Mouse (Mus musculus): Measurements from ENCODE around the gene Nfkbib.

Gene Nfkbib

DNA sequence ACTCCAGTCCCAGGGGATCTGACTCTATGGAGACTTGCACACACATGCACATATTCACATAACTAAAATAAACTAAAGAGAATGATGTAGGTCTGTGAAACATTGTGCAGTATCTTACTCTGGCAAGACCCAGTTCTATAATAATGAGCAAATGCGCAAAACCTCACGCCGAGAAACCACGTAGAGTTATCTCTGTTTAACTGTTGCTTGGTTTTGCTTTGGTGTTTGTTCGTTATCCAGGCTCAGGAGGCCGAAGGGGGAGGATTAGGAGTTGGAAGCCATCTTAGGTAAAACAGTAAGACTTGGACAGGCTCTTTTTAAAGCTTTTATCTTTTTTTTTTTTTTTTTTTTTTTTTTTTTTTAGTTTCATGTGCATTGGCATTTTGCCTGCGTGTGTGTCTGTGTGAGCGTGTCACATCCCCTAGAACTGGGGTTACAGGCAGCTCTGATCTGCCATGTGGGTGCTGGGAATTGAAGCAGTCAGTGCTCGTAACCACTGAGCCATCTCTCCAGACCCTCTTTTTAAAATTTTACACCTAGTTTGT is 2.2 kb upstream of the Nfkbib start:
- no peak for DNase-seq (ENCODE audit: extremely low spot score)

DNA sequence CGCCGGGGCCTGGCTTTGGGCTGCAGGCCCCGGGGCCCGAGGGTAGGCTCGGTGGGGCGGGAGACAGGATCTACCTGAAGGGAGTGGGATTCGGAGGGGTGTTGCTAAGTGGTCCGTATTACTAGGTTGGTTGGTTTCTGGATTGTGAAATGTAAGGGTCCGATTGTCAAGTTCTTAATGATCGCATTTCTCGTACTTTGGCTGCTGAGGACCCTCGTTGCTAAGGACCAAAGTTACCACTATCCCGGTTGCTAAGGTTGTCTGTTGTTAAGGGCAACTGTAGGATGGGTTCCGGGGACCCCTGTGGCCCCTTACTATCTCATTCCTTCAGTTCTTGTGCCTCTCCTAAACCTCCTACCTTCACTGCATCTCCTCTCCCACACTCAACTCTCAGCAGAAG is 402 bp downstream of the Nfkbib start:
- DNase-seq (ENCODE audit: extremely low spot score), result no peak

DNA sequence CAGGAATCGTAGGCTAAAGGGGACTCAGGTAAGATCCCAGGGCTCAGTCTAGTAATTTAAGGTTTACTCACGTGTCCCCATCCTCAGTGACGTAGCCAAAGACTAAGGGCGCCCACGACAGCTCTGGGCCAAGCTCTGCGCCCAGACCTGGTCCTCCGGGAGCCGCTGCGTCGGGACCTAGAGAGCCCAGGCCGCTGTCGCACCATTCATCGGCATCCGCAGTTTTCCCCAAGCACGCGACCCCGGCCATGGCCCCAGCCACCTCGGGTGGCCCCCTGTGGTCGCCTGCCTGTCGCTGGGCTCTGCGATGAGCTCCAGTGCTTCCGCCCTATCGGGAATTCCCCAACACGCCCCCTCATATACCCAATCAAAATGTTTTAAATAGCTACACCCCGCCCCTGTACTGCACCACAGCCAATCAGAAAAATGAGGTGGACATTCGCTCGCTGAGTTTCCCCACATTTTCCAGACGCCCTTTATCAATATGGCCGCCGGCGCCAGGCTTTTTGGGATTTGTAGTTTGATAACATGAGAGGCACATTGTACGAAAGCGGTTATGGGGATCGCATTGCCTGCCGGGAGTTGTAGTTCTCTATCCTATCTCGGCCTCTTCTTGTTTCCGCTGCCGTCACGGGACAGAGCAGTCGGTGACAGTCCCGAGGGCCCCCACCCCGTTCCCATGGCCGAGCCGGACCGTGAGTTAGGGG is 986 bp downstream of the Nfkbib start, which contains the start of gene Sirt2:
Gene Sirt2 (plus strand): TSS at position 563 of the 707 bp plus-strand sequence.
- peak; percentile 99 for DNase-seq (ENCODE audit: extremely low spot score)

DNA sequence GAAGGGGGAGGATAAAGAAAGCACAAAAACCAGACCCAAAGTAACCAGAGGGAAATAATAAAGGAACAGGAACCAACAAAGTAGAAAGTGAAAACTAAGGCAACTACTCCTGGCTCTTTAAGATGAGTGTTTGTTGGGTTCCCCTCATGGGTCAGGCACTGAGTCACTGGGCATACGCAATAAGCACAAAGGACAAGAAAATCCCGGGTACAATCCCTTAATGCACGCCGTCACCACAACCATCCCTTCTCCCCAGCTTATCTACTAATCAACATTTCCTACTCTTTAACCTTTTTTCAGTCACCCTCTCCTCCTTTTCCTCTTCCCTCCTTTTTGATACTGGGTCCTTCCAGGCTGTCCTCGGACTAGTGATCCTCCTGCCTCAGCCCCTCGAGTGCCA is 2.1 kb downstream of the Nfkbib start:
- DNase-seq (ENCODE audit: extremely low spot score), result no peak

DNA sequence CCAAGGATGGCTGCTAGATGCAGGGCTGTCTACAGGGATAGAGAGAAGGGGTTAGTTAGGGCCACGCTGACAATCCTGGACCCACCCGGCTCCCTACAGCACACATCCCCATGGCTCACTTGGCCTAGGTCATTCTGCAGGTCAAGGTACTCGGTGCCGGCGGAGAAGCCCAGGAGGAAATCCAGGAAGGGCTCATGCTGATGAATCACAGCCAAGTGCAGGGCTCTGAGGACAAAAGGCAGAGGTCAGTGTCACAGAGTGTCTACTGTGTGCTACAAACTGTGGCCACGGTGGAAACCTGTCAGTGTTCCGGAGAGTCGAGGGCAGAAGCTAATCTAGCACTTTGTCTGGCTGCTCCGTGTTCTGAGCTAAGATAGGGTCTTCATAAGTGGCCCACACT is 5.4 kb downstream of the Nfkbib start:
- DNase-seq (ENCODE audit: extremely low spot score), result no peak

DNA sequence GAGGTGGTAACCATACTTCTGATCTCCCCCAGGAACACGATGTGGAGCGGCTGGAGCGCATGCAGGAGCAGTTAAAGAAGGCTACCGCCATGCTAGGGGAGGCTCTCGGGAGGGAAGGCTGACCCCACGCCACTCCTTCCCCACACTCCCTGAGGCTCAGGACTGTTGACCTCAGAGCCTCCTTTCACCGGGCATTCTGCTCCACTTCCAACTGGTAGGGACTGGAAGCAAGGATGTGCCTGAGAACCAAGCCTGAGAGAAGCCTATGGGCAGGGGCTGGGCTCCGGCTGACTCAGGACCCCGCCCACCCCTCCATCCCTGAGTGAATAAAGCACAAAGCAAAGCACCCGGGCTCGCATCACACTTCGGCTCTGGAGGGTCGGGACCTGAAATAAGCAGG is 8.7 kb downstream of the Nfkbib start:
- DNase-seq (ENCODE audit: extremely low spot score), result no peak

DNA sequence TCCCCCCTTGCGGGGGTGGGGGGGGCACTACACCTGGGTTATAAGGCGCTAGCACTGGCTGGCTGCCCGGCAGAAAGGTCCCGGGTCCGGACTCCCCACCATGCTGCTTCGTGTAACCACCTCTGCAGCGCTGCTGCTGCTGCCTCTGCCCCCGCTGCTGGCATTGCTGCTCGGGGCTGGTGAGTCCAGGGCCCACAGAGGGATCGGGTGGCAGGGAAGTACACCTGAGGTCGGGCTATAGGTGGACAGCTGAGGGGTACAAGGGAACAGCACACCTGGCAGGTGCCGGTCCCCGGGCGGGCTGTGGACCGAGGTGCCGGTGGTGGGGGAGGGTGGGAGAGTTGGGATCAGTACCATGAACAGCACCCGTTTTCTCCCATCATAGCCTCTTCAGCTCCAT is 11.2 kb downstream of the Nfkbib start, which contains the start of gene Ccer2:
Gene Ccer2 (plus strand): TSS at position 96 of the 400 bp plus-strand sequence.
- no peak for DNase-seq (ENCODE audit: extremely low spot score)

DNA sequence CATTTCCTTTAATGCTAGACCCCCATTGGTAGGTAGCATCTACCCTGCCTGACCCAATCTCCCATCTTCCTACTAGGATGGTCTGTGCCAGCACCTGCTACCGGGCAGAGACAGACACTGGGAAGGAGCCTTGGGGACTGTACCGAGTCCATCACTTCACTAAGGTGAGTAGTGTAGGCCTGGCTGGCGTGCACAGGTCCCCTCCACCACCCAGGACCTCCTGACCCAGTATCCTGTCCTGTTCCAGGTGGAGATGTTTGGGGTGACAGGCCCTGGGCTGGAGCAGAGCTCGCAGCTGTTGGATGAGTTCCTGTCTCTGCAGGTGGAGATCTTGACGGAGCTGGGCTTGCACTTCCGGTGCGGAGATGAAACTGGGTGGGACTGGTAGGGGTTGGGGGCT is 17.4 kb downstream of the Nfkbib start:
- no peak for DNase-seq (ENCODE audit: extremely low spot score)

DNA sequence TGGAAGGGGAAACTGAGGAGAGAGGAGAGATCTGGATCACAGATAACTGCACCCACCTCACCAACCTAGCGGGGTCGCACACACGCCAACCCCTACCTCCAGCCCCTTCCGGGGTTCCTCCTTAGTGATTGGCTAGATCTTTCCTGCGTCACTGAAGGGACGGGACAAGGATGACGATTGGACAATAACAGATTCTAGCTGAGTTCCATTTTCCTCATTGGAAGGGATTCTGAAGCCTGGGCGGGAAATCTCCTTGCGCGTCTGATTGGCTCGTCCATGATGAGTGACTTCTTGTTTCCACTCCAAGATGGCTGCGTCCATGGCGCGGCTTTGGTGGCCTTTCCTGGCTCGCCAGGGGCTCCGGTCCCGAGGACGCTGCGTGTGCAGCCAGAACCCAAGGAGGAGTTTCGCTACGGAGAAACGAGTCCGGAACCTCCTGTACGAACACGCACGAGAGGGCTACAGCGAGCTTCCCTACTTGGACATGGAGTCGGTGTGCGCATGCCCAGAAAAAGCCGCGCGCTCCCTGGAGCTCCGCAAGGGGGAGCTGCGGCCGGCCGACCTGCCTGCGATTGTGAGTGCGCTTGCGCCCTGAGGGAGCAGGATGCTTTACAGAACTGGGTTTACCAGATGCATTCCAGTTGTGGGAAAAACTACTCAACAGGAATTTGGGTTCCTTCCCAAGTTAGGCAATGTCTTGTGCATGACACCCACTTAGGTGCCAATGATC is 25.4 kb downstream of the Nfkbib start, which contains the start of the genes Mrps12 and Sars2:
Gene Mrps12 (minus strand): TSS at position 112 of the 730 bp plus-strand sequence.
Gene Sars2 (plus strand): TSS at position 284 of the 730 bp plus-strand sequence.
- DNase-seq (ENCODE audit: extremely low spot score), result peak; percentile 97

DNA sequence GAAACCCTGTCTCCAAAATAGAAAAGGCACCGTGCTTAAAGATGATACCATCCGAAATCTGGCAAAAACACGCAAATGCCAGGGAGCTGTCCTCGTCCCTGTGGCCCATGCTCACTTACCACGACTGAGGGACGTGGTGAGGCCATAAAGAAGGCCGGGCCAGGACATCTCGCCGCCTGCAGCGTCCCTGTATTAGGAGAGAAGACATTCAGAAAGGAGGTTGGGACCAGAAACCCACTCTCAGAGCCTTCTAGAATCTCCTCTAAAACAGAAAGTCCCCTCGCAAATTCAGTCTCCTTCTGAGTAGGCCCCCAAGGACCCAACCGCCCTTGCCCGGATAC is 26.0 kb downstream of the Nfkbib start:
- no peak for DNase-seq (ENCODE audit: extremely low spot score)

DNA sequence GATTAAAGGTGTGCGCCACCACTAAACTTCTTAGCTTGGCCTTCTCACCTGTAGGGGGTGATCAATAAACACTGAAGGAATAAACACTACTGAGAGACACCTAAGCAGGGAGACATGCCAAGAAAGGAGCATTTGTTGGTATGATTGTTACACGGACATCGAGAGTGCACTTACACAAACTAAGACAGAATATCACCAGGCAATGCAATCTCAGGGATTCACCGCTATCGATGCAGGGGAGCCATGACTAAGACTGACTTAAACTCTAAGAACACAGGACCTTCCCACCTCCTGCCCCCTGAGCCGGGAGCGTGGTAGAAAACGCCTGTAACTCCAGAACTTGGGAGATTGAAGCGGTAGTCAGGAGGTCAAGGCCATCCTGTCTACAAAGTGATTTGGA is 26.4 kb downstream of the Nfkbib start:
- no peak for DNase-seq (ENCODE audit: extremely low spot score)

DNA sequence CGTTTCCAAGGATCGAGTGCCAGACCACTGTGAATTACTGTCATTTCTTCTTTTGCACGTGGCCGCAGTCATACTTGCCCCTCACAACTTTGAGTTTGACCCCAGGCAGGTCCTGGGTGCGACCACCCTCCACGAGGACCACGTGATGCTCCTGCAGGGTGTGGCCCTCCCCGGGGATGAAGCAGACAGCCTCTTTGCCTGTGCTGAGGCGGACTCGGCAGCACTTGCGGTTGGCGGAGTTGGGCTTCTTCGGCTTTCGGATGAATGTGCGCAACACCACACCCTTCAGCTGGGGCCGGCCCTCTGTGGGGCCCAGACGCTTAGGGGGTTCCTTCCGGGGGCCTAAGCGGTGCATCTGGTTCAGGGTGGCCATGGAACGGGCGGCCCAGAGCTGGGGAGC is 27.5 kb downstream of the Nfkbib start:
- DNase-seq (ENCODE audit: extremely low spot score), result no peak

DNA sequence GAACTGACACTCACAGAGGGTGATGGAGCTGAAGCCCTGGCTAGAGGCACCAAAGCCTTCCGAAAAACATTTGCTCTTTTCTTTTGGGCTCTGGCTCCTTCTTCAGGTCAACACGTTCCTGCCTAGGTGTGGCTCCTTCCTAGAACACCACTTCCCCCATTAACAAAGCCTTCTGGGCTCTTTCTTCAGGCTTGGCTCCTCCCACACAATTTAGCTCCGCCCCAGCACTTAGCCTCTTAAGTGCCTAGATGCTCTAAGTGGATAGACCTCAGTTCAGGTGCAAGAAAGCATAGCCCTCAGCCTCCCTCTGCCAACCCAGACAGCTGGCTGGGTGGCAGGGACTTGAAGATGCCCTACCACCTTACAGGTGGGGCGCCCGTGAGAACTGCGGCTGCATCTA is 31.6 kb downstream of the Nfkbib start:
- DNase-seq (ENCODE audit: extremely low spot score), result no peak

DNA sequence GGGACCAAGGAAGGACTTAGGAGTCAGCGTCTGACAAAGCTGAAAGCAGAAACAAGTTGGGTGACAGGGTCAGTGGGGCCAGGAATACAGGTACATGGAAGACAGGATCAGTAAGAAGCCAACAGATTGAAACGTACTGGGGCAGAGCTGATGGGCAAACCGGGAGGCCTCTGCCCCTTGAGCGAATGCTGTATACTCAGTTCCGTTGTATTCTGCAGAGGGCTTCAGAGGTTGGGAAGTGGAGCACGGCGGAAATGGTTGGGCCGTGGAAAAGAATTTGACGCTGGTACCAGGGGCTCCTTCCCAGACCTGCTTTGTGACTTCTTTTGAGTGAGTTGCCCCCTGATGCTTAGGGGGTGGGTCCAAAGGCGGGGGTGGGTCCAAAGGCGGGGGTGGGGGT is 34.1 kb downstream of the Nfkbib start:
- no peak for DNase-seq (ENCODE audit: extremely low spot score)

DNA sequence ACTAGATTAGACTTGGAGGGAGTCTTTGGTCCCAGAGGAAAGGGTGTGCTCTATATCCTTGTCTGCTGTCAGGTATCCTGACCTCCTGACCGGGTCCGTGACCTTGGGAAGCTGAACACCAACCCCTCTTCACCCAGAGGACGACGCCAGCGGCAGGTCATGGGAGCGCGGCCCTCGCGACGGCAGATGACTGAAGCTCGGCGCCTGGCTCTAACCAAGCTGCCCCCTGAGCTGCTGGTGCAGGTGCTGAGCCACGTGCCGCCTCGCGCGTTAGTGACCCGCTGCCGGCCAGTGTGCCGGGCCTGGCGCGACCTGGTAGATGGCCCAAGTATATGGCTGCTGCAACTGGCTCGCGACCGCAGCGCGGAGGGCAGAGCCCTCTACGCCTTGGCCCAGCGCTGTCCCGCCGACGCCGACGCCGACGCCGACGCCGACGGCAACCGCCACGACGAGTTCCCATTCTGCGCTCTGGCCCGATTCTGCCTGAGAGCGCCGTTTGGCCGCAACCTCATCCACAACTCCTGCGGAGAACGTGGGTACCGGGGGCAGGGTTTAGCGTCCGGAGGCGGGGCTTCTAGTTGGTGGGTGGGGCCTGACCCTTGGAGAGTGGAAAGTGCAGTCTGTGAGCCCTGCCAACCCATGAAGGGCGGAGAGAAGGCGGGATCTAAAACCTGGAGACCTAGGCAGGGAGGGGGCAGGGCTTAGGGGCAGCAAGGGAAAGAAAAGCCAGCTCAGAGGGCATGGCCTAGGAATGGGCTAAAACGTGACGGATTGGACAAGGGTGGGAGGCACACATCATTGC is 34.8 kb downstream of the Nfkbib start:
- DNase-seq (ENCODE audit: extremely low spot score), result peak; percentile 91

DNA sequence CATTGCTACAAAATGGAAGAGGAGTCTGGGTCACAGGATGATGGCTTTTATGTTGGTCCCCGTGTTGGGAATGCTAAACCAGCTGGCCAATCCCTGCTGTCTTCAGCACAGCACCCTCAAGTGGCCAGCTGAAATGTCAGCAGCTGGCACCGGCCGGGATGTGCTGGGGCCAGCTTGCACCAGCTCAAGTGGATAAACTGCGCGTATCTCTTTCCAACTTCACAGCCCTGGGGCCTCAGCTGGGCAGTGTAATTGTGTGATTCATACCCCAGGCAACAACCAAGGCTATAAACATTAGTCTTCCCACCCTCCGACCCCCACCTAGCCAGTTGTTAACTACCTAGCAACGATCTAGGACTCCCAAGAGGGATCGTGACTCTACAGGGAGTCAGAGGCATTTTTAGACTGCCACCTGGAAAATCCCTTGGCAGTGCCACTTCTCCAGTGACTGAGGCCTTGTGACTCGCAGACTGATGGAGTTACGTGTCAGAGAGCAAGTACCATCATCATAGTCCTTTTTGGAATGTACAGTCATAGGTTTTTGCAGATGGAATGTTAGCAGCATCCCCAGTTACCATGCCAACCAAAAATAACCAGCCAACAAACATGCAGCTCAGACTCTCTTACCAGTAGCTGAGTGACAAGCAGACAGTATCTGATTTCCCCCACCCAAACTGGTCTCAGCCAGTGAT is 39.5 kb downstream of the Nfkbib start:
- no peak for DNase-seq (ENCODE audit: extremely low spot score)

DNA sequence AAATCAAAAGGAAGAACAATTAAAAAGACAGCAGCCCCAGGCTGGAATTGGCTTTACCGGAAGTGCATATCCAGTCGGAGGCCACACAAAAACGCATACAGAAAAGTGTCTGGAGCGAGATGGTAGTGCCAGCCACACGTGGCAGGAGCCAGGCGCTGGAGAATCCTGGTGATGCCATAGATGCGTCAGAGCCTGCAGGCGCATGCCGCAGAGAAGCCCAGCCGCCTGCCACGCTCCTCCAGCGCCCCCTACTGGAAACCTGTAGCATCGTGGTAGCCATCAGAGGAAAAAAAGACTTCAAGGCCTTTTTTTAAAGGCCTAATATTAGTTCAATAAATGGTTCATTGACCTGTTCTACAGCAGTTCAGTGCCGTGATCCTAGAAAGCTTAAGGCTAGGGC is 40.7 kb downstream of the Nfkbib start:
- DNase-seq (ENCODE audit: extremely low spot score), result peak; percentile 83

DNA sequence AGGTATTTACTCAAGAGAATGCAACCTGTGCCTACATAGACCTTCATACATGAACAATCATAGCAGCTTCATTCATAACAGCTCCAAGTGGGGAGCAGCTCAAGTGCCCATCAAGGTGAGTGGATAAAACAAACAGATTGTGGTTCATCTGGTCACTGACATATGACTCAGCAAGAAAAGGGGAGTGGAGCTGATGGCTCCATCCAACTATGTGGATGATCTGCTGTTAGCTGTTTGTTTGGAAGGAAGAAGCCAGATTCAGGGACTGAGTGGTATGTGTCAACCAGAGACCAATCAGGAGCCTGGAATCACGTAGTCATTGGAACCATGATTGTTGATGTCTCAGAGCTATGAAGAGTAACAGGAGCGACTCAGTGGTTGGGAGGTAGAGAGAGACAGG is 42.7 kb downstream of the Nfkbib start:
- DNase-seq (ENCODE audit: extremely low spot score), result no peak

DNA sequence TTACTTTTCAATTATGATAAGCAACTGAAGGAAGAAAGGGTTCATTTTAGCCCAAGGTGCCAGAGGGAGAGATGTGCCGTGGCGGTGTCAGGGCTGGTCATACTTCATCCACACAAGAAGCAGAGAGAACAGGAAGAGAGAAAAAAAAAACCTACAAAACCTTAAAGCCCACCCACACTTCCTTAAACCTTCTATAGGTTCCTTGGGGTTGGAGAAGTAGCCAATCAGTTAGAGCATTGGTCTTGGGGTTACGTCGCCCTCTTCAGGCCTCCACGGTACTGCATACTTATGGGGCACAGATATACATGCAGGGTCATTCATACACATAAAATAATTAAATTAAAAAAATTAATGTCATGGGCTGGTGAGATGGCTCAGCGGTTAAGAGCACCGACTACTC is 45.2 kb downstream of the Nfkbib start:
- no peak for DNase-seq (ENCODE audit: extremely low spot score)

DNA sequence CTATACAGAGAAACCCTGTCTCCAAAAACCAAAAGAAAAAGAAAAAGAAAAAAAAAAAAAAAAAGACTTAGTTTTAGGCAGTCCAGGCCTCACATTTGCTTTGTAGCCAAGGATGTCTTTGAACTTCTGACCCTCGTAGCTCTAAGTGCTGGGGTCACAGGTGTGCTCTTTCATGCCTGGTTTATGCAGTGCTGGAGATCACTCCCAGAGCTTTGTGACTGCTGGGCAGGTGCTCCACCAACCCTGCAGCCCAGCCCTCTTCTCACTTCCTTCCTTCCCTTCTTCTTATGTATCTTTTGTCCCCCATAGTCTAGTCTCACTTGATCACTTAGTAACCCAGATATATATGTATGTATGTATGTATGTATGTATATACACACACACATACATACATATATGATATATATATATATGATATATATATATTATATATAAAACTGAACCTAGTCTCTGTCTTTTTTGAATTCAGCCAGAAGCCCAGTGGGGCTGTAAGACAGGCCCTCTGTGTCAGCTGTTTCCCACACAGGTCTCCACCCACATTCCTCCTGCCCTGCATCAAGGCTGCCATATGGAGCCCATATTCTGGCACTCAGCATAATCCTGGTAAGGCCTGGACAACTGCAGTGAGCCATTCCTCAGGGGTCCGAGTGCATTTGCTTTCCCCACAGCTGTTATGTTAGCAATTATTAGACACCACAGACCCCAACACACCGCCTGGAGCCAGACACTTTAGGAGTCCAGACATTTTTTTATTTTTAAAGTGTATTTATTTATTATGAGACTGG is 46.4 kb downstream of the Nfkbib start:
- no peak for DNase-seq (ENCODE audit: extremely low spot score)

DNA sequence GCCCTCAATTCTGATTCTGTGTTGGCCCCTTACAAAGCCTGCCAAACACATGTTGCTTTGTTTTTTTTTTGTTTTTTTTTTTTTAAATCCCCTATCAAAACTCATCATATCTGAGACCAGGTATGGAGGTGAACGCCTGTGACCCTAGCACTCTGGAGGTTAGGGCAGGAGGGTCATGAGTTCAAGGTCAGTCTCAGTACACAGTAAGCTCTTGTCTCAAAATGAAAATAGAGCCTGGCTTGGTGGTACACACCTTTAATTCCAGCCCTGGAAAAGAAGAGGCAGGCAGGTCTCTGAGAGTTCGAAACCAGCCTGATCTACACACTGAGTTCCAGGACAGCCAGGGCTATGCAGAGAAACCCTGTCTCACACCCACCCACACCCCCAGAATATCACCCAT is 47.7 kb downstream of the Nfkbib start:
- DNase-seq (ENCODE audit: extremely low spot score), result no peak
